Mouse (Mus musculus) adrenal gland, postnatal 0 days (tissue): ENCODE data around the gene Mbtps1. TPM values are rescaled to one million over a fixed set of nuclear protein-coding genes. Genes with fewer than 3 reads are reported as not detected.

Experiments used
- polyA plus RNA-seq: library from polyadenylated mRNA; unstranded; fragments of >200 nt; fragmentation: Nextera tagmentation; extraction: Ambion mirVana; gene quantifications from 2 replicates; pipeline ENCODE4 v1.2.1, GENCODE M21; 2015

Mbtps1 gene
- 54.4 and 67.3 TPM in 2 replicates for polyA plus RNA-seq

GRCm38 (mm10) chr8:119558603-119559401, at the start of gene Mbtps1:
TSS of gene Mbtps1 (minus strand) at chr8:119558735.

GRCm38 (mm10) chr8:119604996-119605395, 46.5 kb upstream of the Mbtps1 start, which contains the start of gene Taf1c:
TSS of gene Taf1c (minus strand) at chr8:119605222.

GRCm38 (mm10) chr8:119574437-119575365, 16.2 kb upstream of the Mbtps1 start, which contains the start of the genes Hsdl1 and Dnaaf1:
TSS of gene Hsdl1 (minus strand) at chr8:119575183.
TSS of gene Dnaaf1 (plus strand) at chr8:119575235.

GRCm38 (mm10) chr8:119501598-119501997, 56.9 kb downstream of the Mbtps1 start, which contains the start of gene Slc38a8:
TSS of gene Slc38a8 (minus strand) at chr8:119501698.

Other genes with a start within 250 kb of the Mbtps1 start
- 382 and 386 TPM in 2 replicates for gene Hsbp1, start 214.2 kb downstream of the Mbtps1 start, polyA plus RNA-seq
- 22.4 and 36.1 TPM in 2 replicates for gene Mlycd, start 163.9 kb downstream of the Mbtps1 start, polyA plus RNA-seq
- gene Osgin1, start 124.6 kb downstream of the Mbtps1 start, polyA plus RNA-seq, result 17.6 and 43.7 TPM in 2 replicates
- 3.4 and 10.8 TPM in 2 replicates for gene Necab2, start 112.0 kb downstream of the Mbtps1 start, polyA plus RNA-seq
- 0.14 and 0.19 TPM in 2 replicates for gene Slc38a8, start 57.0 kb downstream of the Mbtps1 start, polyA plus RNA-seq
- 28.0 and 28.8 TPM in 2 replicates for gene Hsdl1, start 16.4 kb upstream of the Mbtps1 start, polyA plus RNA-seq
- gene Dnaaf1, start 16.5 kb upstream of the Mbtps1 start, polyA plus RNA-seq, result not detected in 2 replicates
- 4.7 and 6.8 TPM in 2 replicates for gene Taf1c, start 46.5 kb upstream of the Mbtps1 start, polyA plus RNA-seq
- gene Adad2, start 54.0 kb upstream of the Mbtps1 start, polyA plus RNA-seq, result not detected in 2 replicates
- 0.72 and 0.85 TPM in 2 replicates for gene Kcng4, start 76.9 kb upstream of the Mbtps1 start, polyA plus RNA-seq
- gene Wfdc1, start 107.6 kb upstream of the Mbtps1 start, polyA plus RNA-seq, result 24.1 and 64.3 TPM in 2 replicates
- 0.17 and 0.25 TPM in 2 replicates for gene Atp2c2, start 141.3 kb upstream of the Mbtps1 start, polyA plus RNA-seq
- gene Tldc1, start 219.7 kb upstream of the Mbtps1 start, polyA plus RNA-seq, result 9.2 and 13.6 TPM in 2 replicates